ENCODE assay signal across 23 mouse cellular contexts in genomic region chr11:21131692-21132091, GRCm38 (mm10). TPM values are rescaled to one million over a fixed set of nuclear protein-coding genes. Genes with fewer than 3 reads are reported as not detected.
DNase-seq lines count a peak whose midpoint lies in the region; ATAC-seq and TF ChIP-seq lines count a peak whose summit lies in the region.
"Had no signal": no experiment of that assay in that cellular context is flagged by ENCODE, and none has a peak within 500 bp of the region (broad histone marks: within the 10 kb centered on the region; RNA-seq: fewer than 3 reads in every experiment).

No protein-coding gene starts in this region.

- DNase-seq in kidney, adult 2 months, result peak; percentile 31
- no peak for DNase-seq in kidney, postnatal 10 days
- peak; percentile 66 for DNase-seq in lung, postnatal 0 days (ENCODE audit: low spot score)
- DNase-seq in lung, adult 18-20 months, result no peak
- no peak for DNase-seq in layer of hippocampus, adult 11-12 months (ENCODE audit: low spot score)
- no peak for DNase-seq in right cerebral cortex, postnatal 36 days (ENCODE audit: low spot score in 2 of 2)
- DNase-seq: adrenal gland, postnatal 14 days; B cell, adult 2 months; cerebellum, adult 11-12 months; cerebellum, adult 9-10 months; cerebellum, postnatal 36 days; forebrain, postnatal 0 days; gastrocnemius, postnatal 14 days; heart, adult 2 months; heart, postnatal 14 days had no signal

- no peaks in the 10 kb centered on the region for H3K27me3 ChIP-seq in kidney, adult 2 months (replicated peaks; ENCODE audit: control insufficient read depth, insufficient read depth, low read length)
- H3K27me3 ChIP-seq in lung, postnatal 0 days (replicated peaks; ENCODE audit: insufficient read depth, low read length), result no peaks in the 10 kb centered on the region
- H3K27me3 ChIP-seq in intestine, embryonic 16.5 days (replicated peaks; ENCODE audit: control insufficient read depth, insufficient read depth, low read length), result no peaks in the 10 kb centered on the region
- H3K27me3 ChIP-seq: embryonic facial prominence, embryonic 13.5 days; forebrain, embryonic 13.5 days; heart, embryonic 15.5 days; hindbrain, embryonic 15.5 days; Patski had no signal

- H3K4me1 ChIP-seq in kidney, adult 2 months (ENCODE audit: control insufficient read depth, insufficient read depth, low read length), result no peaks in the 10 kb centered on the region
- H3K4me1 ChIP-seq in lung, postnatal 0 days (ENCODE audit: insufficient read depth, low read depth, low read length), result no peaks in the 10 kb centered on the region
- H3K4me1 ChIP-seq in intestine, embryonic 16.5 days (ENCODE audit: control insufficient read depth, insufficient read depth, low read length), result no peaks in the 10 kb centered on the region
- H3K4me1 ChIP-seq: embryonic facial prominence, embryonic 13.5 days; forebrain, embryonic 13.5 days; heart, embryonic 15.5 days; hindbrain, embryonic 15.5 days had no signal

- no peak overlapping the region for H3K27ac ChIP-seq in kidney, adult 2 months (ENCODE audit: insufficient read depth, low read depth, low read length)
- H3K27ac ChIP-seq in lung, postnatal 0 days (ENCODE audit: low read length), result no peak overlapping the region
- H3K27ac ChIP-seq in intestine, embryonic 16.5 days (ENCODE audit: low read length), result no peak overlapping the region
- H3K27ac ChIP-seq: embryonic facial prominence, embryonic 13.5 days; forebrain, embryonic 13.5 days; heart, adult 2 months; heart, embryonic 15.5 days; hindbrain, embryonic 15.5 days had no signal

- H3K36me3 ChIP-seq in kidney, adult 2 months (ENCODE audit: control insufficient read depth, insufficient read depth, low read length), result peaks cover 2% of the 10 kb centered on the region
- no peaks in the 10 kb centered on the region for H3K36me3 ChIP-seq in lung, postnatal 0 days (ENCODE audit: insufficient read depth, low read length)
- peaks cover 3% of the 10 kb centered on the region for H3K36me3 ChIP-seq in intestine, embryonic 16.5 days (ENCODE audit: control insufficient read depth, insufficient read depth, low read length)

- no peaks in the 10 kb centered on the region for H3K9me3 ChIP-seq in lung, postnatal 0 days (ENCODE audit: low read length)
- no peaks in the 10 kb centered on the region for H3K9me3 ChIP-seq in intestine, embryonic 16.5 days (ENCODE audit: control insufficient read depth, low read length)
- H3K9me3 ChIP-seq: heart, embryonic 15.5 days; hindbrain, embryonic 15.5 days had no signal

- WGBS in kidney, adult 2 months, result 45% methylated on average over 2 of the region's 2 CpGs
- 47% methylated on average over 2 of the region's 2 CpGs for WGBS in lung, postnatal 0 days
- 63% methylated on average over 2 of the region's 2 CpGs for WGBS in intestine, embryonic 16.5 days

- no peak overlapping the region for H3K9ac ChIP-seq in lung, postnatal 0 days (replicated peaks; ENCODE audit: low read depth)
- H3K9ac ChIP-seq in intestine, embryonic 16.5 days (ENCODE audit: low read depth, low read length), result no peak overlapping the region
- H3K9ac ChIP-seq: embryonic facial prominence, embryonic 13.5 days; forebrain, embryonic 13.5 days; forebrain, postnatal 0 days; heart, embryonic 15.5 days; hindbrain, embryonic 15.5 days had no signal

- H3K4me2 ChIP-seq in lung, postnatal 0 days (replicated peaks; ENCODE audit: low read depth, low read length), result no peak overlapping the region
- no peak overlapping the region for H3K4me2 ChIP-seq in intestine, embryonic 16.5 days (ENCODE audit: low read depth, low read length)
- H3K4me2 ChIP-seq: embryonic facial prominence, embryonic 13.5 days; forebrain, embryonic 13.5 days; heart, embryonic 11.5 days; heart, embryonic 15.5 days; hindbrain, embryonic 15.5 days had no signal

- no peak for TF ChIP-seq EP300 in lung, postnatal 0 days (IDR thresholded peaks at IDR 0.05)

- TF ChIP-seq CTCF in kidney, adult 2 months (conservative IDR thresholded peaks at IDR 0.05; ENCODE audit: insufficient read depth, insufficient read length, low read depth, low read length), result no peak
- no peak for TF ChIP-seq CTCF in lung, postnatal 0 days (IDR thresholded peaks at IDR 0.05)

- ATAC-seq in lung, postnatal 0 days, result 0 out of 2 replicates have a peak, but pooled peaks have one; percentile 44
- ATAC-seq in intestine, embryonic 16.5 days, result peak; percentile 76
- ATAC-seq: activated CD4-positive, CD25-positive, alpha-beta regulatory T cell, adult 4 months; forebrain, embryonic 13.5 days; forebrain, postnatal 0 days; Patski had no signal

- H3K4me3 ChIP-seq in kidney, adult 2 months (ENCODE audit: insufficient read depth, low read depth, low read length), result no peak overlapping the region
- H3K4me3 ChIP-seq in lung, postnatal 0 days (ENCODE audit: low read depth, low read length), result no peak overlapping the region
- no peak overlapping the region for H3K4me3 ChIP-seq in intestine, embryonic 16.5 days (ENCODE audit: low read length)
- H3K4me3 ChIP-seq: embryonic facial prominence, embryonic 13.5 days; forebrain, embryonic 13.5 days; heart, adult 2 months; heart, embryonic 15.5 days; hindbrain, embryonic 15.5 days had no signal

- no peak for TF ChIP-seq POLR2A in kidney, adult 2 months (IDR thresholded peaks at IDR 0.05; ENCODE audit: low read depth, low read length)

RNA-seq across cellular contexts. Expression of gene Peli1, which starts 40.6 kb away (rescaled TPM):
- 8.5 and 8.8 TPM in 2 replicates for polyA plus RNA-seq in kidney, adult 2 months (2012; rRNA removed)
- polyA plus RNA-seq in lung, postnatal 0 days (2015; fragmentation: Nextera tagmentation; extraction: Ambion mirVana), result 44.8 and 46.4 TPM in 2 replicates
- polyA plus RNA-seq in intestine, embryonic 16.5 days (2015; fragmentation: Nextera tagmentation; extraction: Ambion mirVana), result 25.7 and 25.8 TPM in 2 replicates

Comparison
In these comparisons a context has a peak if more than half of its experiments do, and no peak if none do; other contexts are left out.
1. DNase-seq: peak in kidney, adult 2 months (single experiment) and lung, postnatal 0 days (single experiment); none in kidney, postnatal 10 days (single experiment), lung, adult 18-20 months (0 of 2), layer of hippocampus, adult 11-12 months (single experiment) and right cerebral cortex, postnatal 36 days (0 of 2).